Mouse (Mus musculus): ENCODE results near the gene Olfr1381. TPM values are rescaled to one million over a fixed set of nuclear protein-coding genes. Genes with fewer than 3 reads are reported as not detected.
"Not testable (repeated sequence)": the region's sequence is repeated elsewhere in the genome, so short reads cannot be mapped to it uniquely, and the experiment has no call there.

Gene Olfr1381
- polyA plus RNA-seq, 1 experiment from 2014 or later = not detected

GRCm38 (mm10) chr11:49575054-49575453 lies 31.8 kb downstream of the Olfr1381 start:
- not testable (repeated sequence) for H3K4me1 ChIP-seq (ENCODE audit: control insufficient read depth in 2 of 2, insufficient read depth in 2 of 2, low read length in 2 of 2); ATAC-seq (ENCODE audit: insufficient number of reproducible peaks, insufficient read depth, low FRiP score, low read depth); H3K27ac ChIP-seq (replicated peaks in 1 of 2; ENCODE audit: control insufficient read depth in 1 of 2, insufficient read depth in 1 of 2, low read depth in 2 of 2, low read length in 2 of 2); H3K4me3 ChIP-seq (ENCODE audit: control insufficient read depth in 1 of 2, insufficient read depth in 1 of 2, low read depth in 1 of 2, low read length in 2 of 2); H3K9ac ChIP-seq (ENCODE audit: low read length); H3K4me2 ChIP-seq (ENCODE audit: low read length); H3K9me3 ChIP-seq (ENCODE audit: control insufficient read depth, low read length); H3K27me3 ChIP-seq (ENCODE audit: control insufficient read depth, insufficient read depth, low read length); H3K36me3 ChIP-seq (ENCODE audit: control insufficient read depth, insufficient read depth, low read length)
- 23% methylated on average over 2 of the region's 2 CpGs for WGBS

- 78% methylated on average over 8 of the region's 8 CpGs for WGBS
- ATAC-seq (ENCODE audit: insufficient number of reproducible peaks, insufficient read depth, low FRiP score, low read depth); H3K4me2 ChIP-seq (ENCODE audit: low read length): not testable (repeated sequence)
Observed at GRCm38 (mm10) chr11:49580452-49580851, 37.2 kb downstream of the Olfr1381 start.

GRCm38 (mm10) chr11:49590213-49590612 lies 47.0 kb downstream of the Olfr1381 start:
- no peaks in the 10 kb centered on the region for H3K36me3 ChIP-seq (ENCODE audit: control insufficient read depth, insufficient read depth, low read length)
- H3K27me3 ChIP-seq (ENCODE audit: control insufficient read depth, insufficient read depth, low read length) = no peaks in the 10 kb centered on the region
- WGBS = 87% methylated on average over 19 of the region's 19 CpGs
- H3K9ac ChIP-seq (ENCODE audit: low read length) = no peak overlapping the region
- H3K4me2 ChIP-seq (ENCODE audit: low read length) = no peak overlapping the region
- H3K4me3 ChIP-seq (ENCODE audit: control insufficient read depth in 1 of 2, insufficient read depth in 1 of 2, low read depth in 1 of 2, low read length in 2 of 2) = no peak overlapping the region
- ATAC-seq (ENCODE audit: insufficient number of reproducible peaks, insufficient read depth, low FRiP score, low read depth) = no peak
- no peaks in the 10 kb centered on the region for H3K9me3 ChIP-seq (ENCODE audit: control insufficient read depth, low read length)
- H3K4me1 ChIP-seq (ENCODE audit: control insufficient read depth in 2 of 2, insufficient read depth in 2 of 2, low read length in 2 of 2) = no peaks in the 10 kb centered on the region
- no peak overlapping the region for H3K27ac ChIP-seq (replicated peaks in 1 of 2; ENCODE audit: control insufficient read depth in 1 of 2, insufficient read depth in 1 of 2, low read depth in 2 of 2, low read length in 2 of 2)

More at GRCm38 (mm10) chr11:49580452-49580851, 37.2 kb downstream of the Olfr1381 start:
- H3K9ac ChIP-seq (ENCODE audit: low read length); H3K27ac ChIP-seq (replicated peaks in 1 of 2; ENCODE audit: control insufficient read depth in 1 of 2, insufficient read depth in 1 of 2, low read depth in 2 of 2, low read length in 2 of 2); H3K4me1 ChIP-seq (ENCODE audit: control insufficient read depth in 2 of 2, insufficient read depth in 2 of 2, low read length in 2 of 2); H3K4me3 ChIP-seq (ENCODE audit: control insufficient read depth in 1 of 2, insufficient read depth in 1 of 2, low read depth in 1 of 2, low read length in 2 of 2); H3K9me3 ChIP-seq (ENCODE audit: control insufficient read depth, low read length); H3K27me3 ChIP-seq (ENCODE audit: control insufficient read depth, insufficient read depth, low read length); H3K36me3 ChIP-seq (ENCODE audit: control insufficient read depth, insufficient read depth, low read length): not testable (repeated sequence)

GRCm38 (mm10) chr11:49597149-49597548 lies 53.9 kb downstream of the Olfr1381 start:
- not testable (repeated sequence) for H3K4me1 ChIP-seq (ENCODE audit: control insufficient read depth in 2 of 2, insufficient read depth in 2 of 2, low read length in 2 of 2); H3K9me3 ChIP-seq (ENCODE audit: control insufficient read depth, low read length); H3K27ac ChIP-seq (replicated peaks in 1 of 2; ENCODE audit: control insufficient read depth in 1 of 2, insufficient read depth in 1 of 2, low read depth in 2 of 2, low read length in 2 of 2); H3K4me3 ChIP-seq (ENCODE audit: control insufficient read depth in 1 of 2, insufficient read depth in 1 of 2, low read depth in 1 of 2, low read length in 2 of 2); H3K36me3 ChIP-seq (ENCODE audit: control insufficient read depth, insufficient read depth, low read length); H3K4me2 ChIP-seq (ENCODE audit: low read length); H3K9ac ChIP-seq (ENCODE audit: low read length); H3K27me3 ChIP-seq (ENCODE audit: control insufficient read depth, insufficient read depth, low read length); ATAC-seq (ENCODE audit: insufficient number of reproducible peaks, insufficient read depth, low FRiP score, low read depth)
- WGBS = 61% methylated on average over 2 of the region's 2 CpGs

Other genes with a start within 250 kb of the Olfr1381 start
- not detected in 2 replicates for gene Olfr10, start 238.7 kb upstream of the Olfr1381 start, polyA plus RNA-seq (2014; fragmentation: Nextera tagmentation; extraction: Ambion mirVana)
- gene Olfr1391, start 220.7 kb upstream of the Olfr1381 start, polyA plus RNA-seq (2014; fragmentation: Nextera tagmentation; extraction: Ambion mirVana) = not detected in 2 replicates
- not detected in 2 replicates for gene Olfr1390, start 208.3 kb upstream of the Olfr1381 start, polyA plus RNA-seq (2014; fragmentation: Nextera tagmentation; extraction: Ambion mirVana)
- gene Olfr1389, start 120.4 kb upstream of the Olfr1381 start, polyA plus RNA-seq (2014; fragmentation: Nextera tagmentation; extraction: Ambion mirVana) = not detected in 2 replicates
- gene Olfr1388, start 106.8 kb upstream of the Olfr1381 start, polyA plus RNA-seq (2014; fragmentation: Nextera tagmentation; extraction: Ambion mirVana) = not detected in 2 replicates
- gene Olfr1387, start 88.1 kb upstream of the Olfr1381 start, polyA plus RNA-seq (2014; fragmentation: Nextera tagmentation; extraction: Ambion mirVana) = not detected in 2 replicates
- gene Olfr1386, start 78.4 kb upstream of the Olfr1381 start, polyA plus RNA-seq (2014; fragmentation: Nextera tagmentation; extraction: Ambion mirVana) = not detected in 2 replicates
- gene Olfr1385, start 54.4 kb upstream of the Olfr1381 start, polyA plus RNA-seq (2014; fragmentation: Nextera tagmentation; extraction: Ambion mirVana) = not detected in 2 replicates
- gene Olfr1384, start 36.7 kb upstream of the Olfr1381 start, polyA plus RNA-seq (2014; fragmentation: Nextera tagmentation; extraction: Ambion mirVana) = not detected in 2 replicates
- gene Olfr1383, start 23.8 kb upstream of the Olfr1381 start, polyA plus RNA-seq (2014; fragmentation: Nextera tagmentation; extraction: Ambion mirVana) = not detected in 2 replicates
- not detected in 2 replicates for gene Olfr1382, start 15.2 kb upstream of the Olfr1381 start, polyA plus RNA-seq (2014; fragmentation: Nextera tagmentation; extraction: Ambion mirVana)
- not detected in 2 replicates for gene Olfr1380, start 13.4 kb downstream of the Olfr1381 start, polyA plus RNA-seq (2014; fragmentation: Nextera tagmentation; extraction: Ambion mirVana)
- 9.3 and 10.0 TPM in 2 replicates for gene Flt4, start 65.8 kb downstream of the Olfr1381 start, polyA plus RNA-seq (2014; fragmentation: Nextera tagmentation; extraction: Ambion mirVana)
- 0.78 and 1.1 TPM in 2 replicates for gene Scgb3a1, start 120.2 kb downstream of the Olfr1381 start, polyA plus RNA-seq (2014; fragmentation: Nextera tagmentation; extraction: Ambion mirVana)
- gene Cnot6, start 169.3 kb downstream of the Olfr1381 start, polyA plus RNA-seq (2014; fragmentation: Nextera tagmentation; extraction: Ambion mirVana) = 38.7 and 42.4 TPM in 2 replicates